Mouse (Mus musculus) lung, adult 18-20 months (tissue): ENCODE data around the gene Lkaaear1.

Source experiments
- DNase-seq, 2 experiments: peaks; one replicate each; pipeline ENCODE4 v3.0.0; 2022; ENCODE audit warnings: mixed read lengths in 2 of 2

Lkaaear1 gene

GRCm38 (mm10) chr2:181698241-181698640 is at the start of gene Lkaaear1:
Lkaaear1 (minus strand) TSS chr2:181698442.
- no peak for DNase-seq

DNA sequence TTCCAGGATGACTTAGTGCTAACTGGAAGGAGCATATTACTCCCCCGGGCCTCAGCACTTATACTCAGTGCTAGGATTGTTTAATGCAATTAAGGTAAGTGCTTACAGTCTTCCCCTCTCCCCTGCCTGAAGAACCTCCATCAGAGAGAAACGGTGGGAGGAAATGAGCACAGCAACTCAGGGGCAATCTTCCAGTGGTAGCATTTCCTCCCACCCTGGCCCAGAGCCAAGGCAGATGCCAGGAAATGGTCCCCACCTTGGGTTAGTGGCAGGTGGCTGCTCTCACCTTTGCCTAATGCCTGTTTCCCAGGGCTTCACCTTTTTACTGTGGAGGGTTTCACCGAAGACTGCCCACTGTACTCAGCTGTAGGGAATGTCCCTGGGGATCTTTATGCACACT is 31.8 kb upstream of the Lkaaear1 start:
- no peak for DNase-seq

GRCm38 (mm10) chr2:181727659-181728262 is 29.5 kb upstream of the Lkaaear1 start:
- no peak for DNase-seq

GRCm38 (mm10) chr2:181722213-181722612 is 24.0 kb upstream of the Lkaaear1 start:
- DNase-seq, result no peak

- DNase-seq, result no peak
Observed at GRCm38 (mm10) chr2:181721200-181721599, 23.0 kb upstream of the Lkaaear1 start.

DNA sequence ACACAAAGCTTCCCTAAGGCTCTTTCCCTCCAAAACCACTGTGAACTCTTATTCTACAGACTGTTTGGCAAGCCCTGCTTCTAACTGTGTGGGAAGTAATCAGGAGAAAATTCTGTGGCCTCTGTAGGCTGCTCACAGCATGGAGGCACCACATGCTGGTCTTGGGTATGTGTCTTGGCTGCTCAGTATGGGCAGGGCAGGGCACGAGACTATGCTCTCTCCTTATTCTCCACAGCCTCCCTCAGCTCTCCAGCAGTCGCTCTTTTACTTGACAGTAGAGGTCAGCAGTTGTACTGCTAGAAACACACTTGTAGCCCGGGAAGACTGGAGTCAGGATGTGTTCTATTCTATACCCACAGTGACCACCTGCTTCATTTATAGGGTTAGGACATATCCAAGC is 21.8 kb upstream of the Lkaaear1 start:
- DNase-seq, result no peak

DNA sequence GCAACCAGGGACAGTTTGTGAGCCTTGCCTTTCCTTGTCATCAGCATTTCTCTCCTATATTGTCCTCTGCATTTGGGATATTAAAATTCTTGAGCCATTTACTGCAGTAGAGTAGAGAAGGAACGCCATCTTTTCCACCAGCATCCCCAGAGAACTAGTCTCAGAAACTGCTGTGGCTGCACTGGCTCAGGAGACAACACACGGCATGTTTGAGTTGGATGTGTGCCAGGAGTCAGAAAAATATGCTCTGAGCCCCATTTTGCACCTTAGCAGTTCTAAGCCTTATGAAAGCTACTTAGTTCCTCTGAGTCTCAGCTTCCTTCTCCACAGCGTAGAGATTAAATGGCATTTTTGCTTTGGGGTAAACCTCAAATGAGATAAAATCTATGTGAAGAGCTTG is 18.7 kb upstream of the Lkaaear1 start:
- DNase-seq, result no peak

- DNase-seq, result no peak
Observed at GRCm38 (mm10) chr2:181715382-181715781, 17.1 kb upstream of the Lkaaear1 start.

GRCm38 (mm10) chr2:181714903-181715326 is 16.7 kb upstream of the Lkaaear1 start, which contains the start of gene Oprl1:
Oprl1 (plus strand) TSS chr2:181715016.
- DNase-seq, result no peak

DNA sequence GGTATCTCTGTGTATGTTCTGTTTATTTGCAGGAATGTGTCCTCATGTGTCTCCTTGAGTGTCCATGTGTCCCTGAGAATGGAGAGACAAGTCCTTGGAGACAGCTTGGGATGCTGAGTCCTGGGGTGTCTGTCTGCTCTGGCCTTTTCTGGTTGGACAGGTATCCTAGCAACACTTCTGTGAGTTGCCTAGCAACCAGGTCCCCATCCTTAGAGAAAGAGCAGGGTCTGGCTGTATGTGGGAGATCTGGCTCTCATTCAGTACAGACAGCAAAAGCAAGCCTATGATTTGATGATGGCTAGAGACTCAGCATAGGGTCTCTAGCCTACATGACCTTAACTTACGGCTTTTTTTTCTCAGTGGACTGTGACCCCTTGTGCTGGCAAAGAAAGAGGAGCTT is 15.5 kb upstream of the Lkaaear1 start:
- DNase-seq, result no peak

- peak in 1 of 2 experiments; percentile 24 for DNase-seq
Observed at GRCm38 (mm10) chr2:181706668-181707067, 8.4 kb upstream of the Lkaaear1 start.

- no peak for DNase-seq
Observed at GRCm38 (mm10) chr2:181696801-181697420, 1.3 kb downstream of the Lkaaear1 start.

DNA sequence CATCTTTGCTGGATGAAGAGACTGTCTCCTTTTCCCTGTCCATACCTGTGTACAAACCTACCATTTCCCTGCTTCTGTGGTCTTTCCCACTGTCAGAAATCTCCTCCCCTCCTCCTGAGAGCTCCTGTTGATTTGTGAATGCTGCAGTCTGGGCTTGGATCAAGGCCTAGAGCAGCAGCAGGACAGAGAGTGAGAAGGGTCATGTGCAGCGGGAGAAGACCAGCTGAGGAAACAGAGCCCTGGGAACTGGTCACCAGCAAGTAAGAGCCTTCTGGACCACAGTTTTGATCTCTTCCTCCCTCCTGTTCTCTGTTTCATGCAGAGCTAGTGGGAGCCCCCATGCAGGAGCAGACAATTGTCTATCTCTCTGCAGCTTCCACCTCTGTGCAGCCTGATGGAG is 2.5 kb downstream of the Lkaaear1 start:
- no peak for DNase-seq

GRCm38 (mm10) chr2:181694581-181694980 is 3.7 kb downstream of the Lkaaear1 start:
- no peak for DNase-seq

- DNase-seq, result peak; percentile 87 to 91
Observed at GRCm38 (mm10) chr2:181693339-181694280, 4.6 kb downstream of the Lkaaear1 start, which contains the start of gene Rgs19. Rgs19 (minus strand) TSS chr2:181693977.

GRCm38 (mm10) chr2:181692304-181692703 is 5.9 kb downstream of the Lkaaear1 start:
- DNase-seq, result no peak

DNA sequence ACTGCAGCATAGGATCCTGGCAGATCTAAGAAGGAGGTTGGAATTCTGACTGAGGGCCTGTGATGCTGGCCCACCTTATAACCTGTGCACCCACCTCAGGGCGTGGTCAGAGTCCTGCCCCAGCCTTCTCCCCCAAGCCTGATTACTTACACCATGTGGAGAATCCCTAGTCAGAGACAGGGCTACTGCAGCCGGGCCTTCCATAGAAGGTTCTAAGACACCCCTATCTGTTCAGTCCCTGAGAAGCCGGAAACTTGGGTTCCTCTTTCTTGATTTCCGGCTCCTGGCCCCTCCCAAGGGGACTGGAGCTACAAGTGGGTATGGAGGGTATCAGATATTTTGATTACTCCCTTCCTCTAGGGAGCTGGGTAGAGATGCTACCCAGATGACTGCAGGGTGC is 6.7 kb downstream of the Lkaaear1 start:
- no peak for DNase-seq

DNA sequence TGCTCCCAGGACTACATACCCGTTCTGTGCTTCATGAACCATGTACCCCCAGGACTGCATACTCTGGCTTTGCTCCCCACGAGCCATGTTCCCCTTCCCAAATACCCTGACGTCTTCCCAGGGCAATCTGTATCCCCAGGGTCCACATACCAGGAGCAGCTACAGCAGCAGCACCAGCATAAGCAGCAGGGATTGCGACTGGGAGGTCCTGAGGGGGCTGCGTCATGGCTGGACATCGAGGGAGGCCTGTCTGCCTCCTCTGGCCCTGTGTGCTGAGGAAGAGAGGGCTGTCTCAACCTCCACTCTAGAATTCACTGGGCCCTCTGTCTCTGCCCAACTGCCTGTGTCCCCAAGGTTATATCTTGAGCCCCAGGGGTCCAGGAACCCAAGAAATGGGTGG is 7.2 kb downstream of the Lkaaear1 start:
- DNase-seq, result no peak

GRCm38 (mm10) chr2:181689466-181690160 is 8.6 kb downstream of the Lkaaear1 start:
- DNase-seq, result no peak

DNA sequence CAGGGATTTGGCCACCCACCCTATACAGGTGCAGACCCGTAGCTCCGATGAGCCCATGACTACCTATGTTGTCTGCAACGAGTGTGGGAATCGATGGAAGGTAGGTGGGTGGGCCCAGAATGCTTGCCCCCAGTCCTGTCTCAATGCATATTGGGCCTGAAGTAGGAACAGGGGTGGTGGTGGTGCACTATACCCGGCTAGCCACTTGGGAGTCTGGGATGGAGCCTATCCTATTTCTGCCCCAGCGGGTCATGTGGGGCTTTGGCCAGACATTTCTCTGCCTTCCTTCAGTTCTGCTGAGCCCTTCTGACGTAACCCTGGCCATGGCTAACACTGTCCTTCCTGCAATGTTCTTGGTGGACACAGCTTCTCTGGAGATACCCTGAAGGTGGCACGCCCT is 10.7 kb downstream of the Lkaaear1 start:
- no peak for DNase-seq

DNA sequence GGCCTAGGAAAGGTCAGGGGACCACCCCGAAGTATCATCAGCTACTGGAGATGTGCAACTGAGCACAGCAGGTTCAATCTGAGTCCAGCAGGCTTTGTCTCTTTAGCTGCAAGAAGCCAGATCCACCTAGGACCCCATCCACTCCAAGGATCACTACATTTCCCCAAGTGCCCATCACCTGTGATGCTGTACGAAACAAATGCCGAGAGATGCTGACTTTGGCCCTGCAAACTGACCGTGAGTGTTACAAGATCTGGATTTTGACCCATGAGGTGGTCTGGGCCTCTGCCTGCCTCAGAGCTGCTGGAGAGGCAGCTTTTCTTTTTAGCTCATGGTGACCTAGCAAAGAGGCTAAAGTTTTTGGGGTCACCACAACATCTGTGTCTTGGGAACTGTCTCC is 12.6 kb downstream of the Lkaaear1 start:
- DNase-seq, result no peak

GRCm38 (mm10) chr2:181684713-181685112 is 13.5 kb downstream of the Lkaaear1 start:
- DNase-seq, result no peak

- DNase-seq, result no peak
Observed at GRCm38 (mm10) chr2:181683381-181683780, 14.9 kb downstream of the Lkaaear1 start.
